Mouse (Mus musculus) cerebellum, adult 2 months (tissue): ENCODE measurements around the gene Tmprss6.

Source experiments
- CTCF ChIP-seq: fragments of 200-500 bp; IDR thresholded peaks from 2 replicates; pipeline ENCODE4 v1.5.1; 2011; ENCODE audit warnings: low read depth, mild to moderate bottlenecking, control low read depth, low read length, moderate library complexity, borderline replicate concordance; ENCODE audit not compliant: insufficient read depth
- POLR2A ChIP-seq: fragments of 200-500 bp; IDR thresholded peaks from 2 replicates; pipeline ENCODE4 v1.6.1; 2011; ENCODE audit warnings: low read length, control low read depth, borderline replicate concordance; ENCODE audit not compliant: insufficient read depth

GRCm38 (mm10) chr15:78511951-78512350 is 43.5 kb upstream of the Tmprss6 start:
- no peak for TF ChIP-seq CTCF
- TF ChIP-seq POLR2A = no peak
